Mouse (Mus musculus) liver, postnatal 0 days (tissue): ENCODE data around the gene Kansl2.

Source experiments
- CTCF ChIP-seq: sonication (generic); IDR thresholded peaks from 2 replicates; pipeline ENCODE4 v1.5.1; 2016; ENCODE audit warnings: antibody characterized with exemption, low read depth
- EP300 ChIP-seq: IDR thresholded peaks from 2 replicates; pipeline ENCODE4 v1.6.1; 2016; ENCODE audit warnings: antibody characterized with exemption, low read depth, mild to moderate bottlenecking

- TF ChIP-seq CTCF (no peak), EP300 (no peak)
Observed at GRCm38 (mm10) chr15:98582996-98583395, 48.9 kb upstream of the Kansl2 start.
